Mouse (Mus musculus) R1 (cell line): ENCODE measurements around the gene Gin1.

Experiments used
- DNase-seq: peaks from one replicate; pipeline ENCODE4 v3.0.0-alpha.2; 2018; ENCODE audit warnings: low read depth, low spot score

Gin1 gene

GRCm38 (mm10) chr1:97769904-97770753, at the start of gene Gin1, which contains the start of gene Ppip5k2:
Gene Gin1 (plus strand): TSS chr1:97770172.
Gene Ppip5k2 (minus strand): TSS chr1:97770411.
- DNase-seq = peak; percentile 97

GRCm38 (mm10) chr1:97726730-97727129, 43.2 kb upstream of the Gin1 start:
- peak; percentile 49 for DNase-seq

GRCm38 (mm10) chr1:97729339-97729738, 40.6 kb upstream of the Gin1 start:
- no peak for DNase-seq

- no peak for DNase-seq
These were observed 26.9 kb upstream of the Gin1 start for GRCm38 (mm10) chr1:97743063-97743462.

GRCm38 (mm10) chr1:97745712-97746111, 24.3 kb upstream of the Gin1 start:
- DNase-seq = no peak

- no peak for DNase-seq
These were observed 23.7 kb upstream of the Gin1 start for GRCm38 (mm10) chr1:97746261-97746660.

- no peak for DNase-seq
These were observed 21.8 kb upstream of the Gin1 start for GRCm38 (mm10) chr1:97748163-97748562.

- no peak for DNase-seq
These were observed 16.8 kb upstream of the Gin1 start for GRCm38 (mm10) chr1:97753216-97753615.

GRCm38 (mm10) chr1:97754392-97754791, 15.6 kb upstream of the Gin1 start:
- no peak for DNase-seq

- DNase-seq = peak; percentile 27
These were observed 10.1 kb upstream of the Gin1 start for GRCm38 (mm10) chr1:97759841-97760240.

GRCm38 (mm10) chr1:97760598-97760997, 9.4 kb upstream of the Gin1 start:
- peak; percentile 37 for DNase-seq

GRCm38 (mm10) chr1:97761477-97761876, 8.5 kb upstream of the Gin1 start:
- DNase-seq = no peak

- DNase-seq = peak; percentile 44
These were observed 4.3 kb upstream of the Gin1 start for GRCm38 (mm10) chr1:97765712-97766111.

- no peak for DNase-seq
These were observed 1.9 kb upstream of the Gin1 start for GRCm38 (mm10) chr1:97768089-97768488.

- DNase-seq = no peak
These were observed 1.1 kb upstream of the Gin1 start for GRCm38 (mm10) chr1:97768906-97769293.

GRCm38 (mm10) chr1:97769294-97769903, 573 bp upstream of the Gin1 start:
- DNase-seq = peak; percentile 75

GRCm38 (mm10) chr1:97771118-97771517, 1.1 kb downstream of the Gin1 start:
- no peak for DNase-seq

GRCm38 (mm10) chr1:97771727-97772126, 1.8 kb downstream of the Gin1 start:
- DNase-seq = no peak

- no peak for DNase-seq
These were observed 3.4 kb downstream of the Gin1 start for GRCm38 (mm10) chr1:97773362-97773761.

- DNase-seq = no peak
These were observed 4.0 kb downstream of the Gin1 start for GRCm38 (mm10) chr1:97773973-97774372.

- DNase-seq = no peak
These were observed 11.7 kb downstream of the Gin1 start for GRCm38 (mm10) chr1:97781674-97782073.

- no peak for DNase-seq
These were observed 15.0 kb downstream of the Gin1 start for GRCm38 (mm10) chr1:97784928-97785327.
